Mouse (Mus musculus): ENCODE results near the gene Thnsl2. TPM values are rescaled to one million over a fixed set of nuclear protein-coding genes. Genes with fewer than 3 reads are reported as not detected.

The Thnsl2 gene
- polyA plus RNA-seq, 1 experiment from 2014 or later: 23.0 TPM

DNA sequence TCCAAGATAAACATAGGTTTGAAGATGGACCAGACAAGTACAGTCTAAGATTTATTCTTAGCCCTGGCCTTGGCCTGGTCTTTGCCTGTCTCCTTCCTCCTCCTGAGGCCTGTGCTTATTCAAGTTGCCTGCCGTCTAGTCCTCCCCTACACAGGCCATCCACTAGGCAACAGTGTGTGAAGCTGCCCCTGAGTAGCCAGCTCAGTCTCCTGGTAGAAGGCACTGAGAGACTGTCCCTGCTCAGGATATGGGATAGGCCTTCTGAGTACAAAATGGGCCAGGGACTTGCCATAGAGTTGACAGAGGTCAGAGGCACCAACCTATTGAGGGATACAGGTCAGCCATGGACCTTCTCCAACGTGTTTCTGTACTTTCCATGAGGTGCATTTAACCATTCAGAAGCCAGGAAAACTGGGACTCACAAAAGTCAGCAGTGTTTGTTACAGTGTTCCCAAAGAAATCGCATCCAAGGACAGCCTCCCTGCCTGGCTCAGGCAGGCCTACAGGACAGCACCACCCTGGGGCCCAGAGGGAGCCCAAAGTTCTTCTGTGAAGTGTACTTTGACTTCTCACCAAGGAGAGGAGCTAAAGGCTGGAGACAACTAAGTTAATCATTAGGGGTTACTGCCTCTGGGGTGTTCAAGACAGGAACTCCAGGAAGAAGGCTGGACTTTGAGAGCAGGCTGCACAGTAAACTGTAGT lies 1.2 kb upstream of the Thnsl2 start:
- no peak overlapping the region for H3K4me3 ChIP-seq (ENCODE audit: low read depth, low read length)
- H3K27me3 ChIP-seq (replicated peaks; ENCODE audit: control insufficient read depth, insufficient read depth, low read length): no peaks in the 10 kb centered on the region
- no peak overlapping the region for H3K4me2 ChIP-seq (ENCODE audit: low read length)
- no peaks in the 10 kb centered on the region for H3K9me3 ChIP-seq (ENCODE audit: control insufficient read depth, low read length)
- peak overlapping the region; percentile 87 for H3K27ac ChIP-seq (ENCODE audit: low read depth)
- DNase-seq (ENCODE audit: low spot score): peak; percentile 58
- H3K9ac ChIP-seq (ENCODE audit: low read length): no peak overlapping the region
- H3K4me1 ChIP-seq (replicated peaks; ENCODE audit: control insufficient read depth, insufficient read depth, low read length): peaks cover 7% of the 10 kb centered on the region
- ATAC-seq (replicated peaks; ENCODE audit: low FRiP score, low TSS enrichment, low read depth): peak; percentile 78
- WGBS: 47% methylated on average over 3 of the region's 3 CpGs
- no peaks in the 10 kb centered on the region for H3K36me3 ChIP-seq (ENCODE audit: control insufficient read depth, insufficient read depth, low read length)

GRCm38 (mm10) chr6:71143154-71143893 lies 915 bp downstream of the Thnsl2 start:
- WGBS: 2% methylated on average over 19 of the region's 19 CpGs
- Histone ChIP-seq H3K27ac (ENCODE audit: low read depth) (peak overlapping the region; percentile 87), H3K36me3 (ENCODE audit: control insufficient read depth, insufficient read depth, low read length) (no peaks in the 10 kb centered on the region), H3K4me3 (ENCODE audit: low read depth, low read length) (peak overlapping the region; percentile 63), H3K4me2 (ENCODE audit: low read length) (peak overlapping the region; percentile 84), H3K4me1 (replicated peaks; ENCODE audit: control insufficient read depth, insufficient read depth, low read length) (peaks cover 7% of the 10 kb centered on the region), H3K27me3 (replicated peaks; ENCODE audit: control insufficient read depth, insufficient read depth, low read length) (no peaks in the 10 kb centered on the region), H3K9me3 (ENCODE audit: control insufficient read depth, low read length) (no peaks in the 10 kb centered on the region), H3K9ac (ENCODE audit: low read length) (peak overlapping the region; percentile 69)
- DNase-seq (ENCODE audit: low spot score): peak; percentile 66
- ATAC-seq (replicated peaks; ENCODE audit: low FRiP score, low TSS enrichment, low read depth): peak; percentile 10; the same call in 1 of the 2 replicates

DNA sequence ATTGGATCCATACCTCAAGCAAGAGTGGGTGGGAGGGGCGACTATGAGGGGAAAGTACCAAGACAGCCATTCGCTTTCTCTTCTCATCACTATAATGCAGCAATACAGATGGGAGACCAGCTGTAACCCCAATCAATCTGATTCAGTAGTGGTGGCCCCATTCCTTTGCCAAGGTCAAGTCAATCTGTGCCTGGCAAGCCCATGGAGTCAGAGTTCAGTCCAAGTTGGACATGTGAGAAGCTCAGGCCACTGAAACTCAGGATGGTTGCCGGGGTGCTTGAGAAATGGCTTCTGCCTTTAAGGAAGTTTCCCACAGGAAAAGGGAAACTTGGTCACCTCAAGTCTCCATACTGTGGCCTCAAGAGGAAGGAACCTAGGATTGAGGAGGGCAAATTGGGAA lies 9.2 kb downstream of the Thnsl2 start:
- H3K27ac ChIP-seq (ENCODE audit: low read depth): no peak overlapping the region
- ATAC-seq (replicated peaks; ENCODE audit: low FRiP score, low TSS enrichment, low read depth) (no peak), DNase-seq (ENCODE audit: low spot score) (no peak)
- 0 out of 2 replicates have a peak, but pooled peaks cover 2% of the 10 kb centered on the region for H3K9me3 ChIP-seq (ENCODE audit: control insufficient read depth, low read length)
- no peaks in the 10 kb centered on the region for H3K4me1 ChIP-seq (replicated peaks; ENCODE audit: control insufficient read depth, insufficient read depth, low read length)
- H3K4me2 ChIP-seq (ENCODE audit: low read length): no peak overlapping the region
- H3K36me3 ChIP-seq (ENCODE audit: control insufficient read depth, insufficient read depth, low read length): no peaks in the 10 kb centered on the region
- WGBS: 89% methylated on average over 3 of the region's 3 CpGs
- no peak overlapping the region for H3K9ac ChIP-seq (ENCODE audit: low read length)
- no peak overlapping the region for H3K4me3 ChIP-seq (ENCODE audit: low read depth, low read length)
- no peaks in the 10 kb centered on the region for H3K27me3 ChIP-seq (replicated peaks; ENCODE audit: control insufficient read depth, insufficient read depth, low read length)

GRCm38 (mm10) chr6:71133559-71133958 lies 10.7 kb downstream of the Thnsl2 start:
- no peak for ATAC-seq (replicated peaks; ENCODE audit: low FRiP score, low TSS enrichment, low read depth)
- 77% methylated on average over 11 of the region's 11 CpGs for WGBS
- Histone ChIP-seq H3K4me2 (ENCODE audit: low read length) (no peak overlapping the region), H3K9me3 (ENCODE audit: control insufficient read depth, low read length) (0 out of 2 replicates have a peak, but pooled peaks cover 2% of the 10 kb centered on the region), H3K27ac (ENCODE audit: low read depth) (no peak overlapping the region), H3K4me1 (replicated peaks; ENCODE audit: control insufficient read depth, insufficient read depth, low read length) (no peaks in the 10 kb centered on the region), H3K4me3 (ENCODE audit: low read depth, low read length) (no peak overlapping the region), H3K9ac (ENCODE audit: low read length) (no peak overlapping the region), H3K36me3 (ENCODE audit: control insufficient read depth, insufficient read depth, low read length) (no peaks in the 10 kb centered on the region), H3K27me3 (replicated peaks; ENCODE audit: control insufficient read depth, insufficient read depth, low read length) (no peaks in the 10 kb centered on the region)
- no peak for DNase-seq (ENCODE audit: low spot score)

GRCm38 (mm10) chr6:71131038-71131437 lies 13.2 kb downstream of the Thnsl2 start:
- H3K4me1 ChIP-seq (replicated peaks; ENCODE audit: control insufficient read depth, insufficient read depth, low read length): no peaks in the 10 kb centered on the region
- ATAC-seq (replicated peaks; ENCODE audit: low FRiP score, low TSS enrichment, low read depth): no peak
- H3K27ac ChIP-seq (ENCODE audit: low read depth): no peak overlapping the region

GRCm38 (mm10) chr6:71130269-71130668 lies 14.0 kb downstream of the Thnsl2 start:
- no peak overlapping the region for H3K27ac ChIP-seq (ENCODE audit: low read depth)
- H3K9ac ChIP-seq (ENCODE audit: low read length): no peak overlapping the region
- H3K9me3 ChIP-seq (ENCODE audit: control insufficient read depth, low read length): no peaks in the 10 kb centered on the region
- H3K36me3 ChIP-seq (ENCODE audit: control insufficient read depth, insufficient read depth, low read length): no peaks in the 10 kb centered on the region
- no peak overlapping the region for H3K4me2 ChIP-seq (ENCODE audit: low read length)
- no peak overlapping the region for H3K4me3 ChIP-seq (ENCODE audit: low read depth, low read length)
- no peaks in the 10 kb centered on the region for H3K27me3 ChIP-seq (replicated peaks; ENCODE audit: control insufficient read depth, insufficient read depth, low read length)
- H3K4me1 ChIP-seq (replicated peaks; ENCODE audit: control insufficient read depth, insufficient read depth, low read length): no peaks in the 10 kb centered on the region
- ATAC-seq (replicated peaks; ENCODE audit: low FRiP score, low TSS enrichment, low read depth): no peak
- WGBS: 83% methylated on average over 1 of the region's 1 CpGs
- DNase-seq (ENCODE audit: low spot score): no peak

More at GRCm38 (mm10) chr6:71131038-71131437, 13.2 kb downstream of the Thnsl2 start:
- DNase-seq (ENCODE audit: low spot score): no peak
- no peaks in the 10 kb centered on the region for H3K27me3 ChIP-seq (replicated peaks; ENCODE audit: control insufficient read depth, insufficient read depth, low read length)
- H3K4me2 ChIP-seq (ENCODE audit: low read length): no peak overlapping the region
- H3K36me3 ChIP-seq (ENCODE audit: control insufficient read depth, insufficient read depth, low read length): no peaks in the 10 kb centered on the region
- no peak overlapping the region for H3K9ac ChIP-seq (ENCODE audit: low read length)
- H3K9me3 ChIP-seq (ENCODE audit: control insufficient read depth, low read length): 0 out of 2 replicates have a peak, but pooled peaks cover 2% of the 10 kb centered on the region
- no peak overlapping the region for H3K4me3 ChIP-seq (ENCODE audit: low read depth, low read length)

DNA sequence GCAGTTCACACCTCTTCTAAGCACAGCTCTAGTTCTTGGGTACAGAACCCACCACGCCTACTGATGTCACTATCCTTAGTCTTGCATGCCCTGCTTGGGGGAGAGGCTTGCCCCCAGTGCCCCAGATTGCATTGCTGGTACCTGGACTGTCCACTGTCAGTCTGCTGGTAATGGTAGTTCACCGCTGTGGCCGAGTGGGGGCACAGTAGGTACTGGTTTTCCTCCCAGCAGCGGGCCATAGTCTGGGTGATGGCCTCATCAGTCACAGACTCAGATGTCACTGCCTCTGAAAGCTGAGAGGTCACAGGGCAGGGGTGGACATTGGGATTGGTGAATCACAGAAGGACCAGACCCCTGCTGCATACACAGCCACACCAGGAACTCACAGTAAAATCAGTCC lies 15.2 kb downstream of the Thnsl2 start:
- Histone ChIP-seq H3K36me3 (ENCODE audit: control insufficient read depth, insufficient read depth, low read length) (no peaks in the 10 kb centered on the region), H3K9ac (ENCODE audit: low read length) (no peak overlapping the region), H3K27me3 (replicated peaks; ENCODE audit: control insufficient read depth, insufficient read depth, low read length) (no peaks in the 10 kb centered on the region), H3K9me3 (ENCODE audit: control insufficient read depth, low read length) (no peaks in the 10 kb centered on the region), H3K4me3 (ENCODE audit: low read depth, low read length) (no peak overlapping the region), H3K27ac (ENCODE audit: low read depth) (no peak overlapping the region), H3K4me1 (replicated peaks; ENCODE audit: control insufficient read depth, insufficient read depth, low read length) (no peaks in the 10 kb centered on the region), H3K4me2 (ENCODE audit: low read length) (no peak overlapping the region)
- no peak for DNase-seq (ENCODE audit: low spot score)
- 51% methylated on average over 4 of the region's 4 CpGs for WGBS
- no peak for ATAC-seq (replicated peaks; ENCODE audit: low FRiP score, low TSS enrichment, low read depth)

- H3K27ac ChIP-seq (ENCODE audit: low read depth): no peak overlapping the region
- no peak overlapping the region for H3K9ac ChIP-seq (ENCODE audit: low read length)
- no peaks in the 10 kb centered on the region for H3K4me1 ChIP-seq (replicated peaks; ENCODE audit: control insufficient read depth, insufficient read depth, low read length)
- H3K36me3 ChIP-seq (ENCODE audit: control insufficient read depth, insufficient read depth, low read length): no peaks in the 10 kb centered on the region
- no peaks in the 10 kb centered on the region for H3K9me3 ChIP-seq (ENCODE audit: control insufficient read depth, low read length)
- H3K27me3 ChIP-seq (replicated peaks; ENCODE audit: control insufficient read depth, insufficient read depth, low read length): no peaks in the 10 kb centered on the region
- ATAC-seq (replicated peaks; ENCODE audit: low FRiP score, low TSS enrichment, low read depth) (no peak), DNase-seq (ENCODE audit: low spot score) (no peak)
- 75% methylated on average over 3 of the region's 3 CpGs for WGBS
- H3K4me3 ChIP-seq (ENCODE audit: low read depth, low read length): no peak overlapping the region
- H3K4me2 ChIP-seq (ENCODE audit: low read length): no peak overlapping the region
Observed at GRCm38 (mm10) chr6:71126290-71126689, 17.9 kb downstream of the Thnsl2 start.
